Mouse (Mus musculus) cerebellum, adult 2 months (tissue): ENCODE measurements at regions not wholly inside any gene's neighbourhood (a gene's known extent, or its start where the extent isn't known, plus 50 kb on each side); places are given as distances from the start of the nearest gene placed in this dataset.

ENCODE experiments used
- CTCF ChIP-seq: fragments of 200-500 bp; IDR thresholded peaks from 2 replicates; pipeline ENCODE4 v1.5.1; 2011; ENCODE audit warnings: low read depth, mild to moderate bottlenecking, control low read depth, low read length, moderate library complexity, borderline replicate concordance; ENCODE audit not compliant: insufficient read depth
- POLR2A ChIP-seq: fragments of 200-500 bp; IDR thresholded peaks from 2 replicates; pipeline ENCODE4 v1.6.1; 2011; ENCODE audit warnings: low read length, control low read depth, borderline replicate concordance; ENCODE audit not compliant: insufficient read depth

- TF ChIP-seq CTCF (no peak), POLR2A (no peak)
Measured at GRCm38 (mm10) chr1:152235212-152235792, 145.4 kb upstream of the 1700025G04Rik start.
